Mouse (Mus musculus) stomach, embryonic 14.5 days (tissue): ENCODE measurements at regions not wholly inside any gene's neighbourhood (a gene's known extent, or its start where the extent isn't known, plus 50 kb on each side); places are given as distances from the start of the nearest gene placed in this dataset.

ENCODE experiments used
- ATAC-seq: fragments of 200-750 bp; cut with Nextera tagmentation; 2 replicates; pipeline ENCODE4 v1.8.0; 2017; ENCODE audit warnings: low read depth, moderate TSS enrichment; ENCODE audit not compliant: insufficient number of reproducible peaks, insufficient read depth, low FRiP score
- H3K27ac ChIP-seq: fragments of 300-500 bp; sonication (generic); 2 replicates; pipeline ENCODE4 v1.5.1; 2014; ENCODE audit warnings: mild to moderate bottlenecking, low read length, moderate library complexity, mixed read lengths
- H3K27me3 ChIP-seq: fragments of 300-500 bp; sonication (generic); 2 replicates; pipeline ENCODE4 v1.6.1; 2014; ENCODE audit warnings: low read length, control low read depth, mixed read lengths; ENCODE audit not compliant: control insufficient read depth, insufficient read depth
- H3K36me3 ChIP-seq: fragments of 300-500 bp; sonication (generic); 2 replicates; pipeline ENCODE4 v1.6.1; 2014; ENCODE audit warnings: mild to moderate bottlenecking, control low read depth, low read length, moderate library complexity, mixed read lengths; ENCODE audit not compliant: control insufficient read depth, insufficient read depth
- H3K4me1 ChIP-seq: fragments of 300-500 bp; sonication (generic); 2 replicates; pipeline ENCODE4 v1.6.1; 2014; ENCODE audit warnings: low read length, control low read depth, mixed read lengths; ENCODE audit not compliant: control insufficient read depth, insufficient read depth
- H3K4me2 ChIP-seq: fragments of 300-500 bp; sonication (generic); replicated peaks from 2 replicates; pipeline ENCODE4 v1.6.1; 2014; ENCODE audit warnings: low read depth, low read length, control low read depth
- H3K4me3 ChIP-seq: fragments of 300-500 bp; sonication (generic); 2 replicates; pipeline ENCODE4 v1.5.1; 2014; ENCODE audit warnings: low read depth, low read length, control low read depth
- H3K9ac ChIP-seq: fragments of 300-500 bp; sonication (generic); replicated peaks from 2 replicates; pipeline ENCODE4 v1.6.1; 2014; ENCODE audit warnings: low read depth, mild to moderate bottlenecking, control low read depth, low read length, moderate library complexity, mixed read lengths
- H3K9me3 ChIP-seq: fragments of 300-500 bp; sonication (generic); 2 replicates; pipeline ENCODE4 v1.6.1; 2016; ENCODE audit warnings: low read depth, low read length, control low read depth; ENCODE audit not compliant: control insufficient read depth
- WGBS: fragments of 180-500 bp; shearing (Covaris S2); extraction: QIAGEN DNeasy Blood & Tissue Kit; methylation state at CpG from one replicate; pipeline ENCODE4 v1.1.7; 2014; 5-methylcytosine and 5-hydroxymethylcytosine counted together

- Histone ChIP-seq H3K27ac (no peak overlapping the region), H3K4me3 (no peak overlapping the region), H3K9ac (no peak overlapping the region), H3K4me2 (no peak overlapping the region), H3K36me3 (no peaks in the 10 kb centered on the region), H3K27me3 (no peaks in the 10 kb centered on the region), H3K9me3 (no peaks in the 10 kb centered on the region), H3K4me1 (no peaks in the 10 kb centered on the region)
- WGBS: 38% methylated on average over 2 of the region's 2 CpGs
- no peak for ATAC-seq
Observed at GRCm38 (mm10) chr12:10122102-10122501, 247.7 kb upstream of the Nt5c1b start.

GRCm38 (mm10) chr12:10127995-10128573 is 241.7 kb upstream of the Nt5c1b start:
- 30% methylated on average over 3 of the region's 3 CpGs for WGBS
- ATAC-seq: no peak

GRCm38 (mm10) chr12:10134141-10134540 is 235.6 kb upstream of the Nt5c1b start:
- H3K36me3 ChIP-seq: no peaks in the 10 kb centered on the region
- ATAC-seq: peak; percentile 68; the same call in 1 of the 2 replicates
- H3K4me3 ChIP-seq: no peak overlapping the region
- no peak overlapping the region for H3K4me2 ChIP-seq
- H3K9ac ChIP-seq: no peak overlapping the region
- H3K27me3 ChIP-seq: no peaks in the 10 kb centered on the region
- H3K4me1 ChIP-seq: no peaks in the 10 kb centered on the region
- WGBS: 13% methylated on average over 3 of the region's 3 CpGs
- no peak overlapping the region for H3K27ac ChIP-seq
- H3K9me3 ChIP-seq: no peaks in the 10 kb centered on the region

More at GRCm38 (mm10) chr12:10127995-10128573, 241.7 kb upstream of the Nt5c1b start:
- no peaks in the 10 kb centered on the region for H3K9me3 ChIP-seq
- H3K4me2 ChIP-seq: no peak overlapping the region
- H3K27ac ChIP-seq: no peak overlapping the region
- H3K4me3 ChIP-seq: no peak overlapping the region
- H3K4me1 ChIP-seq: no peaks in the 10 kb centered on the region
- H3K36me3 ChIP-seq: no peaks in the 10 kb centered on the region
- no peaks in the 10 kb centered on the region for H3K27me3 ChIP-seq
- H3K9ac ChIP-seq: no peak overlapping the region

- no peak overlapping the region for H3K4me2 ChIP-seq
- WGBS: 8% methylated on average over 2 of the region's 2 CpGs
- H3K9ac ChIP-seq: no peak overlapping the region
- H3K4me3 ChIP-seq: no peak overlapping the region
- H3K27ac ChIP-seq: no peak overlapping the region
- H3K36me3 ChIP-seq: no peaks in the 10 kb centered on the region
- no peaks in the 10 kb centered on the region for H3K9me3 ChIP-seq
- H3K27me3 ChIP-seq: no peaks in the 10 kb centered on the region
- no peaks in the 10 kb centered on the region for H3K4me1 ChIP-seq
- ATAC-seq: no peak
Observed at GRCm38 (mm10) chr12:10135915-10136314, 233.9 kb upstream of the Nt5c1b start.

GRCm38 (mm10) chr12:10140131-10140530 is 229.6 kb upstream of the Nt5c1b start:
- no peaks in the 10 kb centered on the region for H3K9me3 ChIP-seq
- H3K4me2 ChIP-seq: no peak overlapping the region
- no peak overlapping the region for H3K27ac ChIP-seq
- no peaks in the 10 kb centered on the region for H3K36me3 ChIP-seq
- no peak overlapping the region for H3K4me3 ChIP-seq
- H3K4me1 ChIP-seq: no peaks in the 10 kb centered on the region
- ATAC-seq: no peak
- H3K27me3 ChIP-seq: no peaks in the 10 kb centered on the region
- H3K9ac ChIP-seq: no peak overlapping the region

GRCm38 (mm10) chr12:10160837-10161236 is 208.9 kb upstream of the Nt5c1b start:
- Histone ChIP-seq H3K4me1 (no peaks in the 10 kb centered on the region), H3K27ac (no peak overlapping the region), H3K27me3 (no peaks in the 10 kb centered on the region), H3K9ac (no peak overlapping the region), H3K9me3 (no peaks in the 10 kb centered on the region), H3K4me3 (no peak overlapping the region), H3K4me2 (no peak overlapping the region), H3K36me3 (no peaks in the 10 kb centered on the region)
- WGBS: 38% methylated on average over 1 of the region's 1 CpGs
- no peak for ATAC-seq

GRCm38 (mm10) chr12:10168042-10168441 is 201.7 kb upstream of the Nt5c1b start:
- Histone ChIP-seq H3K4me2 (no peak overlapping the region), H3K27ac (no peak overlapping the region)
- no peak for ATAC-seq

GRCm38 (mm10) chr12:10168581-10168980 is 201.2 kb upstream of the Nt5c1b start:
- Histone ChIP-seq H3K9ac (no peak overlapping the region), H3K27ac (no peak overlapping the region), H3K9me3 (no peaks in the 10 kb centered on the region)

More at GRCm38 (mm10) chr12:10168042-10168441, 201.7 kb upstream of the Nt5c1b start:
- Histone ChIP-seq H3K4me3 (no peak overlapping the region), H3K36me3 (no peaks in the 10 kb centered on the region), H3K9me3 (no peaks in the 10 kb centered on the region), H3K27me3 (no peaks in the 10 kb centered on the region), H3K9ac (no peak overlapping the region), H3K4me1 (peaks cover 4% of the 10 kb centered on the region; the same call in 1 of the 2 replicates)

GRCm38 (mm10) chr12:10178718-10179117 is 191.1 kb upstream of the Nt5c1b start:
- 87% methylated on average over 4 of the region's 4 CpGs for WGBS

More at GRCm38 (mm10) chr12:10168581-10168980, 201.2 kb upstream of the Nt5c1b start:
- Histone ChIP-seq H3K4me1 (peaks cover 4% of the 10 kb centered on the region; the same call in 1 of the 2 replicates), H3K27me3 (no peaks in the 10 kb centered on the region), H3K4me3 (no peak overlapping the region), H3K4me2 (no peak overlapping the region), H3K36me3 (no peaks in the 10 kb centered on the region)
- ATAC-seq: no peak

More at GRCm38 (mm10) chr12:10178718-10179117, 191.1 kb upstream of the Nt5c1b start:
- peaks cover 11% of the 10 kb centered on the region for H3K4me1 ChIP-seq
- no peaks in the 10 kb centered on the region for H3K27me3 ChIP-seq
- H3K4me2 ChIP-seq: no peak overlapping the region
- no peaks in the 10 kb centered on the region for H3K9me3 ChIP-seq
- no peak overlapping the region for H3K9ac ChIP-seq
- H3K36me3 ChIP-seq: no peaks in the 10 kb centered on the region
- H3K27ac ChIP-seq: peak overlapping the region; percentile 40; the same call in 1 of the 2 replicates
- H3K4me3 ChIP-seq: no peak overlapping the region
- no peak for ATAC-seq
